Mouse (Mus musculus) heart, embryonic 16.5 days (tissue): ENCODE measurements around the gene Gm12185. TPM values are rescaled to one million over a fixed set of nuclear protein-coding genes. Genes with fewer than 3 reads are reported as not detected.
"Not testable (repeated sequence)": the region's sequence is repeated elsewhere in the genome, so short reads cannot be mapped to it uniquely, and the experiment has no call there.

Experiments used
- ATAC-seq: fragments of 200-750 bp; cut with Nextera tagmentation; replicated peaks from 2 replicates; pipeline ENCODE4 v1.8.0; 2017; ENCODE audit warnings: moderate number of reproducible peaks; ENCODE audit not compliant: insufficient read depth, low FRiP score; ENCODE audit errors: extremely low read depth
- H3K27ac ChIP-seq: fragments of 300-500 bp; sonication (generic); 2 replicates; pipeline ENCODE4 v1.5.1; 2014; ENCODE audit warnings: mild to moderate bottlenecking, low read length, control low read depth, moderate library complexity
- H3K27me3 ChIP-seq: fragments of 300-500 bp; sonication (generic); 2 replicates; pipeline ENCODE4 v1.6.1; 2014; ENCODE audit warnings: low read length, mixed read lengths; ENCODE audit not compliant: control insufficient read depth, insufficient read depth
- H3K36me3 ChIP-seq: fragments of 300-500 bp; sonication (generic); 2 replicates; pipeline ENCODE4 v1.6.1; 2014; ENCODE audit not compliant: control insufficient read depth, insufficient read depth
- H3K4me1 ChIP-seq: fragments of 300-500 bp; sonication (generic); 2 replicates; pipeline ENCODE4 v1.6.1; 2014; ENCODE audit warnings: low read length, mixed read lengths; ENCODE audit not compliant: control insufficient read depth, insufficient read depth
- H3K4me2 ChIP-seq: fragments of 300-500 bp; sonication (generic); 2 replicates; pipeline ENCODE4 v1.6.1; 2014; ENCODE audit warnings: low read depth, mild to moderate bottlenecking, control low read depth, low read length
- H3K4me3 ChIP-seq: fragments of 300-500 bp; sonication (generic); 2 replicates; pipeline ENCODE4 v1.5.1; 2014; ENCODE audit warnings: mild to moderate bottlenecking, control low read depth, low read length
- H3K9ac ChIP-seq: fragments of 300-500 bp; sonication (generic); 2 replicates; pipeline ENCODE4 v1.6.1; 2014; ENCODE audit warnings: low read length, control low read depth
- H3K9me3 ChIP-seq: fragments of 300-500 bp; sonication (generic); replicated peaks from 2 replicates; pipeline ENCODE4 v1.6.1; 2016; ENCODE audit warnings: low read length; ENCODE audit not compliant: control insufficient read depth
- WGBS: fragments of 180-500 bp; shearing (Covaris S2); extraction: QIAGEN DNeasy Blood & Tissue Kit; methylation state at CpG from one replicate; pipeline ENCODE4 v1.1.7; 2014; 5-methylcytosine and 5-hydroxymethylcytosine counted together
- polyA plus RNA-seq: library from polyadenylated mRNA; unstranded; fragments of >200 nt; fragmentation: Nextera tagmentation; extraction: Ambion mirVana; gene quantifications from 2 replicates; pipeline ENCODE4 v1.2.1, GENCODE M21; 2015

Gene Gm12185
- polyA plus RNA-seq, result 0.10 and 0.13 TPM in 2 replicates

GRCm38 (mm10) chr11:48991740-48992520 lies at the start of gene Gm12185:
Gm12185 (minus strand) TSS chr11:48992226.
- H3K27ac ChIP-seq, H3K4me2 ChIP-seq, H3K36me3 ChIP-seq, H3K4me3 ChIP-seq, H3K9ac ChIP-seq, H3K4me1 ChIP-seq, H3K27me3 ChIP-seq, ATAC-seq, H3K9me3 ChIP-seq: not testable (repeated sequence)
- 46% methylated on average over 4 of the region's 4 CpGs for WGBS

- not testable (repeated sequence) for H3K4me1 ChIP-seq
Measured at GRCm38 (mm10) chr11:49012074-49012473, 20.0 kb upstream of the Gm12185 start.

DNA sequence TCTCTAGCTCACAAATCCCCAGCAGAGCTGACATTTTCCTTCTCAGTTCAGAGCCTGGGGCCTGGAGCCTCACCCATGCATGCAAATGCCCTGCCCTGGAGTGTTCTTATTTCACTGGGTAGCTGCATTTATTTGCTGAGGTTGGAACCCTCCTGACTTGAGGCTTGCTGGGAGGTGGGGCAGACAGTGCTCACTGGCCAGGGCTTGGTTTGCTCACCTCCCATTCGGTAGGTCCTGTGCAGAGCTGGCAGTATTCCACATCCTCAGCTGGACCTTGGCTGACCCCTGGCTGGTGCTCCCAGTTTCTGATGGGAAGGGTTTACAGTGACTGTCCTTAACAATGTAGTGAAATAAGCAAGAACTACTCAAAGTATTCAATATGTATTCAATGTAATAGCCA lies 14.8 kb upstream of the Gm12185 start:
- not testable (repeated sequence) for ATAC-seq, H3K4me2 ChIP-seq, H3K4me3 ChIP-seq, H3K27ac ChIP-seq, H3K9ac ChIP-seq, H3K4me1 ChIP-seq, H3K27me3 ChIP-seq, H3K36me3 ChIP-seq, H3K9me3 ChIP-seq
- WGBS, result 17% methylated on average over 1 of the region's 1 CpGs

More at GRCm38 (mm10) chr11:49012074-49012473, 20.0 kb upstream of the Gm12185 start:
- not testable (repeated sequence) for H3K27ac ChIP-seq, H3K36me3 ChIP-seq, H3K4me2 ChIP-seq, H3K4me3 ChIP-seq, H3K9ac ChIP-seq, H3K27me3 ChIP-seq, H3K9me3 ChIP-seq, ATAC-seq

DNA sequence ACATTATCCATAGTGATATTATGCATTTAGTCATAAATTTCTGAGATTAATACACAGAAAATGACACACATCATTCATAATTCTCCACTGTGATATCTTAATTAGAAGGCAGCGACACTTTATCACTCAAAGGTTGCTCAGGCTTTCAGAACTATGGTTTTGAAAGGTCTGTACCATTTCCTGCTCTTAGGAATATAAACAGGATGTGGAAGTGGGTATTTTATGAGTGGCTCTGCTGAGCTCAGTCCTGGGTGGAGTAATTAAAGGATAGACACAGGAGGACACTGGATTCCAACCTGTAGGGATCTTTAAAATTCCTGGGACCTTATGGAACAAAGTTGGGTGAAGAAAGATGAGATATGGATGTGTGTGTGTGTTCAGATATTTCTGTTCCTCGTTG lies 14.3 kb upstream of the Gm12185 start:
- H3K4me3 ChIP-seq, H3K9ac ChIP-seq, H3K4me2 ChIP-seq, H3K9me3 ChIP-seq, H3K27me3 ChIP-seq, H3K27ac ChIP-seq, H3K36me3 ChIP-seq, ATAC-seq, H3K4me1 ChIP-seq: not testable (repeated sequence)
- 32% methylated on average over 2 of the region's 2 CpGs for WGBS

DNA sequence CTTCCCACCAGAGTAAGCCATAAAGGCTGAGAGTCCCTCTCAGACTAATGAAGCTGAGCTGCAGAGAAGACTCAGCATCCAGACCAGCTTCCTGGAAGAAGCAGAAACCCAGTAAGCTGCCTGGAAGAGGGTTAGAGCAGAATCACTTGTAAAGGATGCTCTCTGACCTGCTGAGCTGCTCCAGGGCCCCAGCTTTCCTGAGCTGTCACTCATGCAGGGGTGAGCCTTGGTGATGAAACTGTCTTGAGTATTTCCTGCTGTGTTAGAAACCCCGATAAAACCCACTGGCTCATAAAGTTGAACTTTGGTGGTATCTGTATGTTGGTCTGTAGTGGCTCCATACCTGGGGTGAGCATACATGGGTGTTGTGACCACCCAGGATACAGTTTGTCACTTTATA lies 8.4 kb upstream of the Gm12185 start:
- not testable (repeated sequence) for H3K9ac ChIP-seq, H3K27ac ChIP-seq, H3K4me2 ChIP-seq, ATAC-seq, H3K9me3 ChIP-seq, H3K27me3 ChIP-seq, H3K4me3 ChIP-seq, H3K4me1 ChIP-seq, H3K36me3 ChIP-seq
- 53% methylated on average over 1 of the region's 1 CpGs for WGBS

DNA sequence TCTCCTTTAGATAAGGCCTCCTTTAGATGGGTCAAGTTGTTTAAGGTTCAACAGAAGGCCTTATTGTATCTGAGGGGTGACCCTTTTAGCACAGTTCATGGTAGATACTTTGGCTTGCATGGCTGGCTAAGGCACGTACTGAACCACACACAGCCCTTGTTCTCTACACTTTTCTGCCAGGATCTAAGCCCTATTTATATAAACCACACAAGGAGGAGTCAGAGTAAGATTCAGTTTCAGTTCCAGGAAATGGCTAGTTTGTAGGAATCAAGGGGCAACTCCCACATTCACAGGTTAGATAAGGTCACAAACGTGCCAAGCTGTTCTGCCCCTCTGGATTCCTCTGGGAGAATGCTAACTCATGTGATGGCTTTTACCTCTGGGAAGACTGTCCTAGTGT lies 2.0 kb upstream of the Gm12185 start, which contains the start of gene Tgtp1:
Gene Tgtp1, minus strand, starts transcription at position 155 of the 400 bp plus-strand sequence.
- not testable (repeated sequence) for H3K9me3 ChIP-seq, H3K4me2 ChIP-seq, H3K27ac ChIP-seq, H3K4me1 ChIP-seq, H3K27me3 ChIP-seq, H3K9ac ChIP-seq, H3K36me3 ChIP-seq, ATAC-seq, H3K4me3 ChIP-seq
- WGBS, result 36% methylated on average over 2 of the region's 2 CpGs

DNA sequence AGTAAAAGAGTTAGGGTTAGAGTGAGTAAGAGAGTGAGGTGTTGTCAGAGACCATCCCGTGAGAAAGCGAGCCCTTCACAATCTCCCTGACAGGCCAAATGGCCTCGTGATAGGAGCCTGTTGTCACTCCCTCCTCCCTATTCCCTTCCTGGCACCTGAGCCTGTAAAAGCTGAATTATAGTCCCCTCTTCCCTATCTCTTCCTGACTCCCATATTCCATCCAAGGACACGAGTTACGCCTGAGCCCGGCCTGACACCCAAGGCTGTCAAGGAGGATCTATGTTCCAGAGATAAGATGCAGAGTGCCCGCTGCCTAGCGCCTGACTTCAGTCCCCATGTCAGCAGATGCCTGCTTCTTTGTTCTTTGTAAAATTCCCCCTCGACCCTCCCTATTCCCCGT lies 1.3 kb upstream of the Gm12185 start:
- H3K4me3 ChIP-seq, H3K27me3 ChIP-seq, H3K4me2 ChIP-seq, H3K4me1 ChIP-seq, H3K36me3 ChIP-seq, H3K9ac ChIP-seq, ATAC-seq, H3K27ac ChIP-seq, H3K9me3 ChIP-seq: not testable (repeated sequence)
- 20% methylated on average over 10 of the region's 10 CpGs for WGBS

DNA sequence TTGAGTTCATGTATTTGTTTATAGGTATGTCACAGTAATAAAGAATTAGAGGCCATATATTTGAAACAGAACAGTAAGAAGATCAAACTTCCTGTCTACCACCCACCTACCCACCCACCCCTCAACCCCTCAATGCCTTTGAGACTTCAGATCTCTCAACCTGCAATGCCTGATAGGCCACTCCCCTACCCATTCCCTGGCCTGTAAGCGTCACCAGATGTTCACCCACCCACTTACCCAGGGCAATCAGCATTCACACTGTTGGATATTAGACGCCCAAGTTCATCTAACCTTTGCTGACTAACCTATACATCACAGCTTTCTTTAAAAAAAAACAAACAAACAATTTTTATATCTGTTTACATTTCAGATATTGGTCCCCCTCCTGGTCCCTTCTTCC lies 2.0 kb downstream of the Gm12185 start:
- H3K4me3 ChIP-seq, H3K9me3 ChIP-seq, ATAC-seq, H3K9ac ChIP-seq, H3K4me2 ChIP-seq, H3K4me1 ChIP-seq, H3K27ac ChIP-seq, H3K27me3 ChIP-seq, H3K36me3 ChIP-seq: not testable (repeated sequence)
- WGBS, result 71% methylated on average over 2 of the region's 2 CpGs

DNA sequence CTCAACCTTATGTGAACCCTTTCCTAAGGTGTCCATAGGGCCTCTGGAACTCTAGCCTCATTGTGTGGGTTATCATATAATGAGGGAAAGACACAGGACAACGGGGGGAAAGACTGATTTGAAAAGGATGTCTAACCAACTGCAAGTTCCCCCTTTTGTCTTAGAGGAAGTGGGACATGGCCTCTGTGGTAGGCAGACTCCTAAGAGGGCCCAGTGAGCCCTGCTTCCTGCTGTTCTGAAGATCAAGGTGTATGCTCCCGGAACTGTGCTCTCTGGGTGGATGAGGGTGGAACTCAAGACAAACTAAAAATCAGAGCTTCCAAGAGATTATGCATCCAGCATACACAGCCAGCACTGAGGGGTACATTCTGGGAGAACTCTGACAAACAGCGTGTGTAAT lies 3.8 kb downstream of the Gm12185 start:
- WGBS, result 53% methylated on average over 2 of the region's 3 CpGs
- ATAC-seq, H3K27me3 ChIP-seq, H3K27ac ChIP-seq, H3K9me3 ChIP-seq, H3K4me2 ChIP-seq, H3K9ac ChIP-seq, H3K4me3 ChIP-seq, H3K36me3 ChIP-seq, H3K4me1 ChIP-seq: not testable (repeated sequence)
